Mouse (Mus musculus) hindbrain, embryonic 11.5 days (tissue): ENCODE results near the gene Pih1d1. TPM values are rescaled to one million over a fixed set of nuclear protein-coding genes. Genes with fewer than 3 reads are reported as not detected.
A peak's percentile ranks its signal among the peaks of the same experiment; 100 is the strongest.

ENCODE experiments used
- ATAC-seq: fragments of 200-750 bp; cut with Nextera tagmentation; 2 replicates; pipeline ENCODE4 v1.8.0; 2017; ENCODE audit warnings: mild to moderate bottlenecking, moderate TSS enrichment, moderate library complexity; ENCODE audit not compliant: low FRiP score
- DNase-seq: peaks from one replicate; pipeline ENCODE4 v3.0.0-alpha.2; 2015; ENCODE audit warnings: low spot score
- H3K27ac ChIP-seq: fragments of 300-500 bp; sonication (generic); 2 replicates; pipeline ENCODE4 v1.5.1; 2014; ENCODE audit warnings: mild to moderate bottlenecking, low read depth, low read length
- H3K27me3 ChIP-seq: fragments of 300-500 bp; sonication (generic); 2 replicates; pipeline ENCODE4 v1.6.1; 2014; ENCODE audit warnings: mild to moderate bottlenecking, low read length, moderate library complexity, mixed read lengths; ENCODE audit not compliant: control insufficient read depth, insufficient read depth
- H3K36me3 ChIP-seq: fragments of 300-500 bp; sonication (generic); 2 replicates; pipeline ENCODE4 v1.6.1; 2014; ENCODE audit warnings: mild to moderate bottlenecking, low read length, moderate library complexity, mixed read lengths; ENCODE audit not compliant: control insufficient read depth, insufficient read depth
- H3K4me1 ChIP-seq: fragments of 300-500 bp; sonication (generic); replicated peaks from 2 replicates; pipeline ENCODE4 v1.6.1; 2014; ENCODE audit warnings: low read length, mixed read lengths; ENCODE audit not compliant: control insufficient read depth, insufficient read depth
- H3K4me2 ChIP-seq: fragments of 300-500 bp; sonication (generic); replicated peaks from 2 replicates; pipeline ENCODE4 v1.6.1; 2014; ENCODE audit warnings: mild to moderate bottlenecking, low read depth, low read length
- H3K4me3 ChIP-seq: fragments of 300-500 bp; sonication (generic); 2 replicates; pipeline ENCODE4 v1.5.1; 2014; ENCODE audit warnings: low read depth, low read length
- H3K9ac ChIP-seq: fragments of 300-500 bp; sonication (generic); 2 replicates; pipeline ENCODE4 v1.6.1; 2014; ENCODE audit warnings: low read depth, low read length
- H3K9me3 ChIP-seq: fragments of 300-500 bp; sonication (generic); 2 replicates; pipeline ENCODE4 v1.6.1; 2016; ENCODE audit warnings: low read length; ENCODE audit not compliant: control insufficient read depth
- WGBS: fragments of 180-500 bp; shearing (Covaris S2); extraction: QIAGEN DNeasy Blood & Tissue Kit; methylation state at CpG from one replicate; pipeline ENCODE4 v1.1.7; 2014; 5-methylcytosine and 5-hydroxymethylcytosine counted together
- polyA plus RNA-seq: library from polyadenylated mRNA; unstranded; fragments of >200 nt; fragmentation: Nextera tagmentation; extraction: Ambion mirVana; gene quantifications from 2 replicates; pipeline ENCODE4 v1.2.1, GENCODE M21; 2014

The Pih1d1 gene
- polyA plus RNA-seq, 1 experiment from 2014 or later: 105 TPM

DNA sequence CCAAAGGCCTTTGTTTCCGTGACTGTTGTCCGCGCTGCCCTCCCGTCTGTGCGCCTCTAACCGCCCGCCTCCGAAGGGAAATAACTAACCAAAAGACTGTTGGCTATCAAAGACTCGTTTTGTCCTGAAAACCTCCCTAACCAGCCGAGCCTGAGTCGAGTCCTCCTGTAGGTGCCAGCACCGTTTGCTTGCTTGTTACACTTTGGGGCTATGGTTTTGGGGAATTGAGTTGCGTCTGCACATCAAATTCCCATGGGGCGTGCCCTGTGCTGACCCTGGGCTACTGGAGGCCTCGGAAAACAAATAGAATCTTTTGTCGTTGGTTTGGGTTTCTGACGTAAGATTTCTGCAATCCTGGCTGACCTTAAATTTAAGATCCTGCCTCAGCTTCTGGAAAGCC, 24.8 kb upstream of the Pih1d1 start:
- Histone ChIP-seq H3K27me3 (no peaks in the 10 kb centered on the region), H3K27ac (peak overlapping the region; percentile 93), H3K4me1 (peaks cover 8% of the 10 kb centered on the region), H3K9me3 (no peaks in the 10 kb centered on the region), H3K36me3 (peaks cover 21% of the 10 kb centered on the region), H3K9ac (peak overlapping the region; percentile 70), H3K4me3 (peak overlapping the region; percentile 38), H3K4me2 (peak overlapping the region; percentile 45)
- under 1% methylated on average over 17 of the region's 17 CpGs for WGBS
- DNase-seq (peak; percentile 80), ATAC-seq (no peak)

DNA sequence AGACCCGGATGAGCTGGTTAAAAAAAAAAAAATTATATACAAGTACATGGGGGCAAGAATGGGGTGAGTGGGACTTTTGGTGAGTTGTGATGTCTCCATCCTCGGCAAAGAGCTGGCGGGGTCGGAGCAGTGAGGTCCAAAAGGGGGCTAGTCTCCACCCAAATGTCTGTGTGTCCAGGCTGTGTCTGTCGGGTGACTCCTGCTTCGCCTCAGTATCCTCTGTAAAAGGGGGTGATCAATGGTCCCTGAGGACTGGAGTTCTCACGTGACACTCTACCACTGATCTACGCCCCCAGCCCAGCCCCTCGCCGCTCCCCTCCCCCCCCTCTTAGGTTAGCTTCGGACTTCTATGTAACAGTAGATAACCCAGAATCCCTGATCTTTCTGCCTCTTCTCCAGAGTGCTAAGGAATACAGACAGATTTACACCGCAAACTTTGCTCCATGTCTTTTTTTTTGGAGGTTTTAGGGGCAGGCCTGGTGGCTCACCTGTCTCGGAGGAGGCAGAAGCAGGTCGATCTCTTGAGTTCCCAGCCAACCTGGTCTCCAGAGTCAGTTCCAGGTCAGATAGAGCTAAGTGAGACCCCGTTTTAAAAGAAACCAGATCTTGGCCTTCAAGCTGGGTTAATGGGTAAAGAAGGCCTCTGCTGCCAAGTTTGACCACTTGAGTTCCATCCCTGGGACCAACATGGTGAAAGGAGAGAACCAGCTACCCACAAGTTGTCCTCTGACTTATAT, 24.2 kb upstream of the Pih1d1 start:
- no peaks in the 10 kb centered on the region for H3K9me3 ChIP-seq
- peak overlapping the region; percentile 70 for H3K9ac ChIP-seq
- H3K27me3 ChIP-seq: no peaks in the 10 kb centered on the region
- H3K4me1 ChIP-seq: peaks cover 8% of the 10 kb centered on the region
- peaks cover 21% of the 10 kb centered on the region for H3K36me3 ChIP-seq
- DNase-seq (no peak), ATAC-seq (no peak)
- peak overlapping the region; percentile 38 for H3K4me3 ChIP-seq
- WGBS: 44% methylated on average over 15 of the region's 15 CpGs
- peak overlapping the region; percentile 93 for H3K27ac ChIP-seq
- peak overlapping the region; percentile 45 for H3K4me2 ChIP-seq

DNA sequence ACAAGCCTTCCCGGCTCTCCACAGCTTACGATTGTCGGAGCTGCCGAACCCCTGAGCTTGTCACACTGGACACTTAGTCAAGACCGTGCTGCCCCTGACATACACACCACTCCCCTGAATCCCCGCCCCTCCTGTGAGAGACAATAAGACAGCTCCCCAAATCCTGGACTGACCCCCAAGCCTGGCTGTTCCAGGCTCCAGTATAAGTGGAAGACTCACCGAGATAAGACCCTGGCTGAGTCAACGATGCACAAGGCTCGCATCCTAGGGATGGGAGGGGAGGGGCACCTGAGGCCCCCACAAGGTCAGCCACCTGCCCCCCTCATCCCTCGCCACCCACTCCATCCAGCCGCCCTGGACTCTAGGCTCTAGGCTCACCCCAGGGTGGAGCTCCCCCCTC, 22.3 kb upstream of the Pih1d1 start:
- H3K27ac ChIP-seq: no peak overlapping the region
- 83% methylated on average over 11 of the region's 11 CpGs for WGBS
- H3K4me1 ChIP-seq: peaks cover 4% of the 10 kb centered on the region
- H3K27me3 ChIP-seq: peaks cover 2% of the 10 kb centered on the region; the same call in 1 of the 2 replicates
- no peak overlapping the region for H3K4me2 ChIP-seq
- DNase-seq (no peak), ATAC-seq (no peak)
- H3K9me3 ChIP-seq: no peaks in the 10 kb centered on the region
- peaks cover 6% of the 10 kb centered on the region for H3K36me3 ChIP-seq
- H3K4me3 ChIP-seq: no peak overlapping the region
- no peak overlapping the region for H3K9ac ChIP-seq

DNA sequence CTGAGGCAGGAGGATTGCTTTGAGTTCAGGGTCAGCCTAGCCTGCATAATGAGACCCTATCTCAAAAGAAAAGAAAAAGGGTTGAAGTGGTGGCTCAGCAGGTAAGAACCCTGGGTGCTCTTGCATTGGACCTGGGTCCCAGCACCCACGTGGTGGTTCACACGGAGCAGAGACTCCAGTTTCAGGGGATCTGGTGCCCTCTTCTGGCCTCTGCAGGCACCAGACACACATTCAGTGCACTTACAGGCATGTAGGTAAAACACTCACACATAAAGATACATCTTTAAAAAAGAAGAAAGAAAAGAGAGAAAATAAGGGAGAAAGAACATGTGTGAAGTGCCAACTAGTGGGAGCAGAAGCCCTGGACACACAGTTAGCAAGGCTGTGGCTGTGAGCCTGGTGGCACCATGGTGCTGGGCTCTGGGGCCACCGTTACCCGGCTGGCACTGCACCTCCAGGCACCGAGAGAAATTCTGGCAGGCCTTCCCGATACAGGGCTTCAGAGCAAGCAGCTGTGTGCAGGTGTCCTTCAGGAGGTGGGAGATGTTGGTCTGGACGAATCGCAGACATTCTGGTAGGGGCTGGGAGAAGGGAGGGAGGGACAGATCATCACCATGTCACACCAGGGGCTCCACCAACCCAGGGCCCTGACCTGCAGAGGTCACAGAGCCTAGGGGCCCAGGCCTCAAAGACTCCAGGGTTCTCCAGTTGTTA, 20.5 kb upstream of the Pih1d1 start:
- H3K4me3 ChIP-seq: no peak overlapping the region
- ATAC-seq (no peak), DNase-seq (no peak)
- no peak overlapping the region for H3K27ac ChIP-seq
- WGBS: 72% methylated on average over 8 of the region's 8 CpGs
- H3K9me3 ChIP-seq: no peaks in the 10 kb centered on the region
- no peaks in the 10 kb centered on the region; the same call in 1 of the 2 replicates for H3K4me1 ChIP-seq
- H3K27me3 ChIP-seq: peaks cover 2% of the 10 kb centered on the region; the same call in 1 of the 2 replicates
- no peaks in the 10 kb centered on the region for H3K36me3 ChIP-seq
- no peak overlapping the region for H3K9ac ChIP-seq
- no peak overlapping the region for H3K4me2 ChIP-seq

DNA sequence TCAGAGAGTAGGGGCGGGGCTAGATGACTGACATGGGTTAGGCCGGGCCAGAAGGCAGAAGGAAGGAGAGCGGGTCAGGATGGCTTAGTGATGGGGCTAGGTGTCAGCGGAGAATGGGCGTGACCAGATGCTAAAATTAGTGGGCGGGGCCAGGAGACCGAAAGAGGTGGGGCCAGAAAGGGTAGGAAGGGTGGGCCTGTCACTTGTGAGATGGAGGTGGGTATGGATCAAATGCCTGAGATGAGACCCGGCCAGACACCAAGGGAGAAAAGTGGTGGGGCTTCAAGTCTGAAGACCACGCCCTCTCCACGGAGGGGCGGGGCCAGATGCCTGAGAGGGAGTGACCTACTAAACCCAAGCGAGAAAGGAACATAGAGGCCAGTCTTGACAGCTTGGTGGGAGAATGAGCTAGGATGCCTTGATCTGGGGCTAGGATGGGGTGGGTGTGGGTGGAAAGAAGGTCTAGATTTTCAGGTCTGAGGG, 19.5 kb upstream of the Pih1d1 start:
- WGBS: 7% methylated on average over 12 of the region's 12 CpGs
- Histone ChIP-seq H3K36me3 (no peaks in the 10 kb centered on the region), H3K4me3 (no peak overlapping the region)

DNA sequence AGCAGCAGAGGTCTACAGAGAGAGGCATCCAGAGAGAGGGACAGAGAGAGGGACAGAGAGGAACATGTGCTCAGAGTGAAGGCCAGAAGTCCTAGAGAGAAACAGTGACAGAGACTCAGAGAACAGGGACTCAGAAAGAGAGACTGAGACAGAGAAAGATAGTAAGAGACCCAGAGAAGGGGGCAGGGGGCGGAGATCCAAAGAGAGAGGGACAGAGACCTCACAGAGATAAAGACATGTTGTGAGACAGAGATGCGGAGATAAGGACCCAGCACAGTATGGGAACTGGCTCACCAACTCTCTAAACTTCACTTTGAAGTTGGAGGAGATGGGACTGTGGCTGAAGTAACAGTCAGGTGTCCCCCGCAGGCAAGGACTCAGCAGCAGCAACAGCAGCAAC, 18.7 kb upstream of the Pih1d1 start:
- H3K4me3 ChIP-seq: no peak overlapping the region
- H3K27me3 ChIP-seq: peaks cover 2% of the 10 kb centered on the region; the same call in 1 of the 2 replicates
- no peak overlapping the region for H3K27ac ChIP-seq
- H3K36me3 ChIP-seq: no peaks in the 10 kb centered on the region
- no peaks in the 10 kb centered on the region; the same call in 1 of the 2 replicates for H3K4me1 ChIP-seq
- DNase-seq (no peak), ATAC-seq (no peak)
- 62% methylated on average over 3 of the region's 3 CpGs for WGBS
- H3K4me2 ChIP-seq: no peak overlapping the region
- H3K9me3 ChIP-seq: no peaks in the 10 kb centered on the region
- H3K9ac ChIP-seq: no peak overlapping the region

More for the DNA sequence above, 19.5 kb upstream of the Pih1d1 start:
- Histone ChIP-seq H3K4me2 (no peak overlapping the region), H3K27ac (no peak overlapping the region), H3K9ac (no peak overlapping the region), H3K4me1 (no peaks in the 10 kb centered on the region; the same call in 1 of the 2 replicates), H3K27me3 (peaks cover 2% of the 10 kb centered on the region; the same call in 1 of the 2 replicates), H3K9me3 (no peaks in the 10 kb centered on the region)
- DNase-seq (peak; percentile 57), ATAC-seq (peak; percentile 26; the same call in 1 of the 2 replicates)

DNA sequence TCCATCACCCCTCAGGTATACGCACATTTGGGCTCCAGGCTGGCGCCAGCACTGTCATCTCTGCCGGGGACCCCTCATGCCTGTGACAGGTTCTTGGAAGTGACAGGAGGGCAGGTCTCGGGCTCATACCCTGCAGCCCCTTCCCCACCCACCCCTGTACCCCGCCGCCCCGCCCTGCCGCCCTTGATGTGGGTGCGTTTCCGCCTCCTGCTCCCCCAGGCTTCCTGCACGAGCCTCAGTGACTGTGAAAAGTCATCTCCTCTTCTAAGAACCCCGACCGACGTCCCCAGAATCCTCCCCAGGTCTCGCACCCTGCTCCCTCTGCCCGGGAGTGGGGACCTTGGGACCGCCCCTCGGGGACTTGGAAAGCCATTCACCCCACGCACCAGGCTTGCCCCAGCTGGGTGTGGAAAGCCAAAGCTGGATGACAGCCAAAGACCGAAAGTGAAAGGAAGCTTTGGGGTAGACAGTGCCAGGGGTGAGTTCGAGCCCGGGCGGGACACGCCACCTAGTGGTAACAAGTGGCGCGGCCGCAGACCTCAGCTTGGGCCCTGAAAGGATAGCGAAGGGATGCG, 18.0 kb upstream of the Pih1d1 start, which contains the start of the genes Gm45713 and Flt3l:
Gm45713 (minus strand) TSS at position 239 of the 575 bp plus-strand sequence.
Flt3l (minus strand) TSS at position 440 of the 575 bp plus-strand sequence.
- Histone ChIP-seq H3K27me3 (peaks cover 2% of the 10 kb centered on the region; the same call in 1 of the 2 replicates), H3K36me3 (no peaks in the 10 kb centered on the region), H3K27ac (no peak within 1 kb of the TSS), H3K4me3 (peak within 1 kb of the TSS; percentile 42), H3K9me3 (no peaks in the 10 kb centered on the region), H3K9ac (peak within 1 kb of the TSS; percentile 59), H3K4me1 (no peaks in the 10 kb centered on the region; the same call in 1 of the 2 replicates), H3K4me2 (peak within 1 kb of the TSS; percentile 66)
- 4% methylated on average over 29 of the region's 29 CpGs for WGBS
- ATAC-seq (peak; percentile 75), DNase-seq (peak; percentile 86)

DNA sequence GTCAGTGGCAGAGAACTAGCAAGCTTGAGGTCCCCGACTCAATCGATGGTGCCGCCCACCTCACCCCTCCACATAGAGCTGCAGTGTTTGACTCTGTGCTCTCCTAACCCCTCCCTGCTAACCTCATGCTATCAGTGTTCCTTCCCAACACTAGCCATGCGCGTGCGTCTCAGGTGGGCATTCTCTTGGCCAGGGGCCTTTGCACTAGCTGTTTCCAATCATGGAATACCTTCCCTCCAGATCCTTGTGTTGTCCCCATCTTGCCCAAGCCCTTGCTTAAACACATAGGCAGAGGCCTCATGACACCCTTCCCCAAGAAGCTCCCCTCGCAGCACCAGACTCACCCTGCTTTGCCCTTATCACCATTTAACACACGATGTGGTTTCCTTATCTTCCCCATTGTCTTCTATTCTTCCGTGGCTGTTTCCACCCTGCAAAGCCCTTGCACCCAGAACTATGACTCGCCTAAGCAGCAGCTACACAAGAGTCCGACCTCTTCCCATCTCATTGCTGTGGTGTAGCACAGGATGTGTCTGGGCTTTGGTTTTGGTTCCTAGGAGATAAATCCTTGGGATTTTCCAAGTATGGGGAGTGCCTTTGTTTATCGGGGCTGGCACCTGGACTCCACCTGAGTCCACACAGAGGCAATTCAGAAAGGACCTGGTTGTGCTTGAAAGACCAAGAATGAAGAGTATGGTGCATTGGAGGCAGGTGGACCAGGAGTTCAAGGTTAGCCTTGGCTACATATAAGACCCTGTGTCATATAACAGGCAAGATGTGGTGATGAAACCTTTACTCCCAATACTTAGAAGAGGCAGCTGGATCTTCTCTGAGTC, 16.7 kb upstream of the Pih1d1 start:
- Histone ChIP-seq H3K4me2 (no peak overlapping the region), H3K9ac (no peak overlapping the region), H3K4me1 (no peaks in the 10 kb centered on the region; the same call in 1 of the 2 replicates), H3K27me3 (peaks cover 2% of the 10 kb centered on the region; the same call in 1 of the 2 replicates), H3K27ac (no peak overlapping the region), H3K9me3 (no peaks in the 10 kb centered on the region), H3K36me3 (no peaks in the 10 kb centered on the region), H3K4me3 (no peak overlapping the region)
- WGBS: 84% methylated on average over 12 of the region's 12 CpGs
- no peak for DNase-seq
- no peak for ATAC-seq
